Mouse (Mus musculus) kidney, postnatal 0 days (tissue): Measurements from ENCODE around the gene Lyz1. TPM values are rescaled to one million over a fixed set of nuclear protein-coding genes. Genes with fewer than 3 reads are reported as not detected.
A peak's percentile ranks its signal among the peaks of the same experiment; 100 is the strongest.
"Not testable (repeated sequence)": the region's sequence is repeated elsewhere in the genome, so short reads cannot be mapped to it uniquely, and the experiment has no call there.

Source experiments
- ATAC-seq: fragments of 200-750 bp; cut with Nextera tagmentation; replicated peaks from 2 replicates; pipeline ENCODE4 v1.8.0; 2017; ENCODE audit warnings: low read depth, moderate number of reproducible peaks, moderate TSS enrichment, moderate library complexity; ENCODE audit not compliant: low FRiP score
- DNase-seq: peaks from one replicate; pipeline ENCODE4 v3.0.0-alpha.2; 2016; ENCODE audit warnings: low spot score
- H3K27ac ChIP-seq: fragments of 300-500 bp; sonication (generic); 2 replicates; pipeline ENCODE4 v1.5.1; 2014; ENCODE audit warnings: mild to moderate bottlenecking
- H3K27me3 ChIP-seq: fragments of 300-500 bp; sonication (generic); 2 replicates; pipeline ENCODE4 v1.6.1; 2014; ENCODE audit warnings: low read length, mixed read lengths; ENCODE audit not compliant: insufficient read depth
- H3K36me3 ChIP-seq: fragments of 300-500 bp; sonication (generic); 2 replicates; pipeline ENCODE4 v1.6.1; 2014; ENCODE audit warnings: low read length, mixed read lengths; ENCODE audit not compliant: insufficient read depth
- H3K4me1 ChIP-seq: fragments of 300-500 bp; sonication (generic); replicated peaks from 2 replicates; pipeline ENCODE4 v1.6.1; 2014; ENCODE audit warnings: antibody characterized with exemption, low read length, mixed read lengths; ENCODE audit not compliant: insufficient read depth
- H3K4me2 ChIP-seq: fragments of 300-500 bp; sonication (generic); 2 replicates; pipeline ENCODE4 v1.6.1; 2014; ENCODE audit warnings: mild to moderate bottlenecking, low read length, moderate library complexity, mixed read lengths
- H3K4me3 ChIP-seq: fragments of 300-500 bp; sonication (generic); replicated peaks from 2 replicates; pipeline ENCODE4 v1.5.1; 2014; ENCODE audit warnings: low read depth, low read length
- H3K9ac ChIP-seq: fragments of 300-500 bp; sonication (generic); 2 replicates; pipeline ENCODE4 v1.6.1; 2014; ENCODE audit warnings: low read depth, low read length
- H3K9me3 ChIP-seq: fragments of 300-500 bp; sonication (generic); replicated peaks from 2 replicates; pipeline ENCODE4 v1.6.1; 2016; ENCODE audit warnings: low read length, inconsistent platforms, mixed read lengths
- CTCF ChIP-seq: IDR thresholded peaks from 2 replicates; pipeline ENCODE4 v1.5.1; 2016; ENCODE audit warnings: antibody characterized with exemption, low read depth, mild to moderate bottlenecking, moderate library complexity
- WGBS: fragments of 180-500 bp; shearing (Covaris S2); extraction: QIAGEN DNeasy Blood & Tissue Kit; methylation state at CpG from one replicate; pipeline ENCODE4 v1.1.7; 2014; 5-methylcytosine and 5-hydroxymethylcytosine counted together
- polyA plus RNA-seq: library from polyadenylated mRNA; unstranded; fragments of >200 nt; fragmentation: Nextera tagmentation; extraction: Ambion mirVana; gene quantifications from 2 replicates; pipeline ENCODE4 v1.2.1, GENCODE M21; 2015

Lyz1 gene
- polyA plus RNA-seq, 1 experiment from 2014 or later: 0.24 TPM

- no peak for TF ChIP-seq CTCF
- H3K9me3 ChIP-seq: no peaks in the 10 kb centered on the region
- H3K9ac ChIP-seq: no peak overlapping the region
- H3K36me3 ChIP-seq: no peaks in the 10 kb centered on the region
- H3K4me2 ChIP-seq: no peak overlapping the region
- no peak overlapping the region for H3K4me3 ChIP-seq
- no peak for DNase-seq
- H3K27me3 ChIP-seq: no peaks in the 10 kb centered on the region
- WGBS: 83% methylated on average over 7 of the region's 7 CpGs
- no peak for ATAC-seq
- no peaks in the 10 kb centered on the region for H3K4me1 ChIP-seq
- no peak overlapping the region for H3K27ac ChIP-seq
Measured at GRCm38 (mm10) chr10:117283871-117284577, 8.6 kb downstream of the Lyz1 start.

GRCm38 (mm10) chr10:117283196-117283595 lies 9.5 kb downstream of the Lyz1 start:
- 83% methylated on average over 4 of the region's 4 CpGs for WGBS
- H3K9ac ChIP-seq, H3K27ac ChIP-seq, DNase-seq, ATAC-seq, H3K4me2 ChIP-seq, H3K4me1 ChIP-seq, H3K9me3 ChIP-seq, H3K4me3 ChIP-seq, H3K36me3 ChIP-seq, H3K27me3 ChIP-seq: not testable (repeated sequence)

GRCm38 (mm10) chr10:117282551-117282950 lies 10.1 kb downstream of the Lyz1 start:
- Histone ChIP-seq H3K4me2 (no peak overlapping the region), H3K27me3 (no peaks in the 10 kb centered on the region), H3K36me3 (no peaks in the 10 kb centered on the region), H3K4me1 (no peaks in the 10 kb centered on the region), H3K27ac (no peak overlapping the region), H3K9ac (no peak overlapping the region), H3K4me3 (no peak overlapping the region), H3K9me3 (no peaks in the 10 kb centered on the region)
- 81% methylated on average over 2 of the region's 2 CpGs for WGBS
- ATAC-seq: no peak
- no peak for TF ChIP-seq CTCF
- no peak for DNase-seq

GRCm38 (mm10) chr10:117282049-117282448 lies 10.6 kb downstream of the Lyz1 start, which contains the start of gene Lyz2:
Gene Lyz2 (minus strand): TSS chr10:117282321.
- H3K27ac ChIP-seq: no peak within 1 kb of the TSS
- no peak within 1 kb of the TSS for H3K4me2 ChIP-seq
- TF ChIP-seq CTCF: no peak
- H3K36me3 ChIP-seq: no peaks in the 10 kb centered on the region
- H3K4me3 ChIP-seq: no peak within 1 kb of the TSS
- DNase-seq (peak; percentile 28), ATAC-seq (no peak)
- no peaks in the 10 kb centered on the region for H3K4me1 ChIP-seq
- no peaks in the 10 kb centered on the region for H3K27me3 ChIP-seq
- no peaks in the 10 kb centered on the region for H3K9me3 ChIP-seq
- WGBS: 58% methylated on average over 4 of the region's 4 CpGs
- H3K9ac ChIP-seq: no peak within 1 kb of the TSS

GRCm38 (mm10) chr10:117281381-117281920 lies 11.2 kb downstream of the Lyz1 start:
- Histone ChIP-seq H3K4me1 (no peaks in the 10 kb centered on the region), H3K36me3 (no peaks in the 10 kb centered on the region), H3K27ac (no peak overlapping the region), H3K9ac (no peak overlapping the region), H3K4me3 (no peak overlapping the region), H3K9me3 (no peaks in the 10 kb centered on the region), H3K27me3 (no peaks in the 10 kb centered on the region), H3K4me2 (no peak overlapping the region)
- WGBS: 75% methylated on average over 7 of the region's 7 CpGs
- no peak for TF ChIP-seq CTCF
- DNase-seq (no peak), ATAC-seq (no peak)

- H3K9me3 ChIP-seq: no peaks in the 10 kb centered on the region
- no peaks in the 10 kb centered on the region for H3K36me3 ChIP-seq
- no peak overlapping the region for H3K4me2 ChIP-seq
- H3K4me3 ChIP-seq: no peak overlapping the region
- TF ChIP-seq CTCF: no peak
- no peak for DNase-seq
- H3K27me3 ChIP-seq: no peaks in the 10 kb centered on the region
- H3K9ac ChIP-seq: no peak overlapping the region
- H3K4me1 ChIP-seq: no peaks in the 10 kb centered on the region
- 71% methylated on average over 1 of the region's 1 CpGs for WGBS
- ATAC-seq: no peak
- no peak overlapping the region for H3K27ac ChIP-seq
Measured at GRCm38 (mm10) chr10:117280000-117280399, 12.7 kb downstream of the Lyz1 start.

- not testable (repeated sequence) for DNase-seq, H3K27ac ChIP-seq, H3K4me2 ChIP-seq, H3K4me3 ChIP-seq, H3K36me3 ChIP-seq, H3K9ac ChIP-seq, H3K4me1 ChIP-seq, ATAC-seq, H3K27me3 ChIP-seq, H3K9me3 ChIP-seq
- WGBS: 61% methylated on average over 2 of the region's 2 CpGs
Measured at GRCm38 (mm10) chr10:117278510-117278909, 14.2 kb downstream of the Lyz1 start.

GRCm38 (mm10) chr10:117277779-117278178 lies 14.9 kb downstream of the Lyz1 start:
- not testable (repeated sequence) for H3K9me3 ChIP-seq, H3K27me3 ChIP-seq, H3K9ac ChIP-seq, H3K27ac ChIP-seq, H3K36me3 ChIP-seq, DNase-seq, H3K4me2 ChIP-seq, H3K4me3 ChIP-seq, ATAC-seq, H3K4me1 ChIP-seq
- WGBS: 85% methylated on average over 9 of the region's 9 CpGs
